Mouse (Mus musculus) lung, postnatal 0 days (tissue): ENCODE results near the gene Dync1h1.

Experiments used
- CTCF ChIP-seq: IDR thresholded peaks from 2 replicates; pipeline ENCODE4 v1.5.1; 2016; ENCODE audit warnings: antibody characterized with exemption, mild to moderate bottlenecking
- EP300 ChIP-seq: IDR thresholded peaks from 2 replicates; pipeline ENCODE4 v1.6.1; 2016; ENCODE audit warnings: antibody characterized with exemption, mild to moderate bottlenecking, control low read depth

GRCm38 (mm10) chr12:110687894-110688734 is 86.9 kb downstream of the Dync1h1 start:
- TF ChIP-seq CTCF, result no peak
- peak; percentile 96 for TF ChIP-seq EP300
